Mouse (Mus musculus) naive thymus-derived CD4-positive, alpha-beta T cell, adult 2 months (primary cell): ENCODE measurements around the gene Gm5741.
"Not testable (repeated sequence)": the region's sequence is repeated elsewhere in the genome, so short reads cannot be mapped to it uniquely, and the experiment has no call there.

Source experiments
- DNase-seq: peaks from one replicate; pipeline ENCODE4 v3.0.0-alpha.2; 2011; ENCODE audit warnings: low read depth

The Gm5741 gene

GRCm38 (mm10) chr8:85067982-85068381 lies at the start of gene Gm5741:
Gm5741 (minus strand) TSS chr8:85067982.
- DNase-seq: no peak

- DNase-seq: no peak
These were observed 49.2 kb upstream of the Gm5741 start for GRCm38 (mm10) chr8:85116984-85117383.

- no peak for DNase-seq
These were observed 47.7 kb upstream of the Gm5741 start for GRCm38 (mm10) chr8:85115501-85115900.

- no peak for DNase-seq
These were observed 45.5 kb upstream of the Gm5741 start for GRCm38 (mm10) chr8:85113241-85113640.

- DNase-seq: no peak
These were observed 32.4 kb upstream of the Gm5741 start for GRCm38 (mm10) chr8:85100076-85100665.

GRCm38 (mm10) chr8:85096850-85097249 lies 29.1 kb upstream of the Gm5741 start:
- DNase-seq: no peak

GRCm38 (mm10) chr8:85096196-85096595 lies 28.4 kb upstream of the Gm5741 start:
- DNase-seq: no peak

GRCm38 (mm10) chr8:85095566-85095965 lies 27.8 kb upstream of the Gm5741 start:
- DNase-seq: no peak

GRCm38 (mm10) chr8:85095051-85095450 lies 27.3 kb upstream of the Gm5741 start:
- DNase-seq: no peak

- no peak for DNase-seq
These were observed 23.8 kb upstream of the Gm5741 start for GRCm38 (mm10) chr8:85091526-85092090.

- no peak for DNase-seq
These were observed 23.1 kb upstream of the Gm5741 start for GRCm38 (mm10) chr8:85090856-85091255.

- DNase-seq: no peak
These were observed 21.0 kb upstream of the Gm5741 start for GRCm38 (mm10) chr8:85088771-85089170.

GRCm38 (mm10) chr8:85086238-85086637 lies 18.5 kb upstream of the Gm5741 start:
- peak; percentile 62 for DNase-seq

GRCm38 (mm10) chr8:85084633-85085032 lies 16.9 kb upstream of the Gm5741 start:
- no peak for DNase-seq

- peak; percentile 90 for DNase-seq
These were observed 15.5 kb upstream of the Gm5741 start, which contains the start of gene Man2b1 for GRCm38 (mm10) chr8:85083108-85083813. Man2b1 (plus strand) TSS chr8:85083270.

GRCm38 (mm10) chr8:85082169-85082568 lies 14.4 kb upstream of the Gm5741 start:
- not testable (repeated sequence) for DNase-seq

- DNase-seq: no peak
These were observed 13.4 kb upstream of the Gm5741 start, which contains the start of gene Wdr83 for GRCm38 (mm10) chr8:85081216-85081555. Wdr83 (minus strand) TSS chr8:85081306.

GRCm38 (mm10) chr8:85080532-85081215 lies 12.9 kb upstream of the Gm5741 start, which contains the start of gene Wdr83os:
Wdr83os (plus strand) TSS chr8:85080740.
- peak; percentile 88 for DNase-seq

- DNase-seq: no peak
These were observed 12.4 kb upstream of the Gm5741 start for GRCm38 (mm10) chr8:85080214-85080531.

GRCm38 (mm10) chr8:85076993-85077392 lies 9.2 kb upstream of the Gm5741 start:
- peak; percentile 90 for DNase-seq

- DNase-seq: no peak
These were observed 8.2 kb upstream of the Gm5741 start for GRCm38 (mm10) chr8:85076001-85076400.

GRCm38 (mm10) chr8:85074617-85075016 lies 6.8 kb upstream of the Gm5741 start:
- DNase-seq: no peak

GRCm38 (mm10) chr8:85074167-85074566 lies 6.4 kb upstream of the Gm5741 start:
- no peak for DNase-seq
